In the genomic region with DNA sequence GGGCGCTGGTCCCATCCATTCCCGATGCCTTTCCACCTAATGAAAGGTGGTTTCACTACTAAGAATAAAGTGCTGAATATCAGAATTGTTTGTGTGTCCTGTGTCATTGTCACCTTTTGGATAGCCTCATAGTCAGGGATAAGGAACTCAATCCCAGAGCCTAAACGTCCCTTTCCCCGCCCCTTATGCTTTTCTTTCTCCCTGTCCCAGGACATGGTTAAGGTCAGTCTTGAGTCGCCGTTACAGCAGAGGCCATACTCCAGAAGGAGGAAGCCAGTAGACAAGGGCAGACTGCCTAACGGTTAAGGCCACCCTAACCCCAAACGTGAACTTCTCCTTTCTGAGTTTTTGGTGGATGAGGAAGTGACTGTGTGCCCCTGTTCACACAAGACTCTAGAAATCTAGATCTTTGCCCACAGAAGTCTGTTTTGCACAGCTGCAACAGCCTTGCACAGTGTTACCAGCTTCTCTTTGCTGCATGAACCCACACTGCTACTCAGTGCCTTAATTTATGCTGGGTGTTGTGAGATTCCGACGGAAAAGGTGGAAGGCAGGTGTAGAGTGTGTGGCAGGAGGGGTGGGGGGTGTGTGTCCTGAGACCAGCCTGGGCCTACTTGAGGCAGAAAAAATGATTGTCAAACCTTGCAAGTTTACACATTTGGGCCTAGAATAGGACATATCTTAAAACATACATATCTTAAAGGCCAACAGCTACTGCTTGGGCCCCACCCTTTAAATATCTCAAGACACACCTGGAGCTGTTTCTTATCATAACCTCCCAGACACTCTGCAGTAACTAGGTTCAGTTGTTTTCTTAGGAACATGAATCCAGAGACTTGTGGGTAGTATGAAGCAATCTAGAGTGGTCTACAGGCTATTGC, we compare ENCODE assay signal across 8 mouse cellular contexts. TPM values are rescaled to one million over a fixed set of nuclear protein-coding genes. Genes with fewer than 3 reads are reported as not detected.
A peak's percentile ranks its signal among the peaks of the same experiment; 100 is the strongest.
DNase-seq lines count a peak whose midpoint lies in the region; ATAC-seq lines count a peak whose summit lies in the region.

No protein-coding gene starts in this region.

- no peaks in the 10 kb centered on the region for H3K27me3 ChIP-seq in embryonic facial prominence, embryonic 13.5 days
- H3K27me3 ChIP-seq in hindbrain, embryonic 12.5 days, result no peaks in the 10 kb centered on the region
- no peaks in the 10 kb centered on the region for H3K27me3 ChIP-seq in liver, embryonic 12.5 days (replicated peaks)

- peak overlapping the region; percentile 86 for H3K4me2 ChIP-seq in embryonic facial prominence, embryonic 13.5 days
- peak overlapping the region; percentile 85 for H3K4me2 ChIP-seq in hindbrain, embryonic 12.5 days (replicated peaks)
- H3K4me2 ChIP-seq in liver, embryonic 12.5 days, result peak overlapping the region; percentile 71

- 64% methylated on average over 10 of the region's 10 CpGs for WGBS in embryonic facial prominence, embryonic 13.5 days
- 66% methylated on average over 10 of the region's 10 CpGs for WGBS in hindbrain, embryonic 12.5 days
- 11% methylated on average over 10 of the region's 10 CpGs for WGBS in liver, embryonic 12.5 days (ENCODE audit: insufficient replicate concordance)

- no peak for ATAC-seq in embryonic facial prominence, embryonic 13.5 days (ENCODE audit: insufficient number of reproducible peaks, insufficient read depth, low FRiP score, low TSS enrichment, low read depth)
- ATAC-seq in hindbrain, embryonic 12.5 days (ENCODE audit: low FRiP score), result no peak
- peak; percentile 74 for ATAC-seq in liver, embryonic 12.5 days
- peak; percentile 51 for ATAC-seq in monocyte, adult 5-6 weeks (replicated peaks; ENCODE audit: insufficient number of reproducible peaks, low FRiP score, low TSS enrichment, poor library complexity, severe bottlenecking)

- peak; percentile 58 for DNase-seq in adipocyte (ENCODE audit: low spot score)
- peak; percentile 23 to 28 for DNase-seq in thymus, postnatal 36 days
- no peak for DNase-seq in gastrocnemius, adult 18-20 months (ENCODE audit: low spot score)
- DNase-seq in cerebellum, postnatal 4 days (ENCODE audit: low spot score in 2 of 2), result no peak

- peak overlapping the region; percentile 98 for H3K27ac ChIP-seq in embryonic facial prominence, embryonic 13.5 days
- 0 out of 2 replicates have a peak overlapping the region, but pooled peaks have one; percentile 92 for H3K27ac ChIP-seq in hindbrain, embryonic 12.5 days
- H3K27ac ChIP-seq in liver, embryonic 12.5 days, result peak overlapping the region; percentile 100

- H3K4me1 ChIP-seq in embryonic facial prominence, embryonic 13.5 days, result peaks cover 26% of the 10 kb centered on the region
- peaks cover 17% of the 10 kb centered on the region for H3K4me1 ChIP-seq in hindbrain, embryonic 12.5 days
- peaks cover 68% of the 10 kb centered on the region for H3K4me1 ChIP-seq in liver, embryonic 12.5 days

- H3K36me3 ChIP-seq in embryonic facial prominence, embryonic 13.5 days, result peaks cover 16% of the 10 kb centered on the region
- H3K36me3 ChIP-seq in hindbrain, embryonic 12.5 days, result peaks cover 7% of the 10 kb centered on the region
- peaks cover 53% of the 10 kb centered on the region for H3K36me3 ChIP-seq in liver, embryonic 12.5 days

- H3K9me3 ChIP-seq in embryonic facial prominence, embryonic 13.5 days, result no peaks in the 10 kb centered on the region
- no peaks in the 10 kb centered on the region for H3K9me3 ChIP-seq in hindbrain, embryonic 12.5 days (replicated peaks)
- no peaks in the 10 kb centered on the region for H3K9me3 ChIP-seq in liver, embryonic 12.5 days (replicated peaks)

- H3K9ac ChIP-seq in embryonic facial prominence, embryonic 13.5 days, result peak overlapping the region; percentile 94
- peak overlapping the region; percentile 87 for H3K9ac ChIP-seq in hindbrain, embryonic 12.5 days
- peak overlapping the region; percentile 98 for H3K9ac ChIP-seq in liver, embryonic 12.5 days

- peak overlapping the region; percentile 79 for H3K4me3 ChIP-seq in embryonic facial prominence, embryonic 13.5 days
- peak overlapping the region; percentile 62 for H3K4me3 ChIP-seq in hindbrain, embryonic 12.5 days
- H3K4me3 ChIP-seq in liver, embryonic 12.5 days, result peak overlapping the region; percentile 86

RNA-seq across cellular contexts. Expression of gene Gpx1, which starts 1.8 kb away (rescaled TPM):
- polyA plus RNA-seq in embryonic facial prominence, embryonic 13.5 days (2015; fragmentation: Nextera tagmentation; extraction: Ambion mirVana), result 775 and 811 TPM in 2 replicates
- polyA plus RNA-seq in hindbrain, embryonic 12.5 days (2016; fragmentation: Nextera tagmentation; extraction: Ambion mirVana), result 647 and 730 TPM in 2 replicates
- 5,938 and 5,957 TPM in 2 replicates for polyA plus RNA-seq in liver, embryonic 12.5 days (2016; fragmentation: Nextera tagmentation; extraction: Ambion mirVana)
- 1,210 to 1,931 TPM (median 1,658 TPM) in 3 replicates for total RNA-seq in monocyte, adult 5-6 weeks (2017)
- total RNA-seq in gastrocnemius, adult 18-20 months (2021), result 10 to 100 TPM; 63.2 to 67.5 TPM

RNA-seq across cellular contexts. Expression of gene Usp4, which starts 7.2 kb away (rescaled TPM):
- polyA plus RNA-seq in embryonic facial prominence, embryonic 13.5 days (2015; fragmentation: Nextera tagmentation; extraction: Ambion mirVana), result 106 and 110 TPM in 2 replicates
- 133 and 137 TPM in 2 replicates for polyA plus RNA-seq in hindbrain, embryonic 12.5 days (2016; fragmentation: Nextera tagmentation; extraction: Ambion mirVana)
- polyA plus RNA-seq in liver, embryonic 12.5 days (2016; fragmentation: Nextera tagmentation; extraction: Ambion mirVana), result 87.4 and 92.1 TPM in 2 replicates
- total RNA-seq in monocyte, adult 5-6 weeks (2017), result 106 to 168 TPM (median 114 TPM) in 3 replicates
- 10 to 100 TPM; 81.6 to 89.2 TPM for total RNA-seq in gastrocnemius, adult 18-20 months (2021)

RNA-seq across cellular contexts. Expression of gene Tcta, which starts 34.5 kb away (rescaled TPM):
- polyA plus RNA-seq in embryonic facial prominence, embryonic 13.5 days (2015; fragmentation: Nextera tagmentation; extraction: Ambion mirVana), result 31.5 and 34.2 TPM in 2 replicates
- 43.0 and 44.2 TPM in 2 replicates for polyA plus RNA-seq in hindbrain, embryonic 12.5 days (2016; fragmentation: Nextera tagmentation; extraction: Ambion mirVana)
- polyA plus RNA-seq in liver, embryonic 12.5 days (2016; fragmentation: Nextera tagmentation; extraction: Ambion mirVana), result 13.4 TPM in 2 replicates
- total RNA-seq in monocyte, adult 5-6 weeks (2017), result 9.4 to 19.9 TPM (median 16.0 TPM) in 3 replicates
- total RNA-seq in gastrocnemius, adult 18-20 months (2021), result 10 to 100 TPM; 28.0 to 35.6 TPM

RNA-seq across cellular contexts. Expression of gene Rhoa, which starts 34.6 kb away (rescaled TPM):
- polyA plus RNA-seq in embryonic facial prominence, embryonic 13.5 days (2015; fragmentation: Nextera tagmentation; extraction: Ambion mirVana), result 437 and 448 TPM in 2 replicates
- 332 and 340 TPM in 2 replicates for polyA plus RNA-seq in hindbrain, embryonic 12.5 days (2016; fragmentation: Nextera tagmentation; extraction: Ambion mirVana)
- polyA plus RNA-seq in liver, embryonic 12.5 days (2016; fragmentation: Nextera tagmentation; extraction: Ambion mirVana), result 249 and 259 TPM in 2 replicates
- total RNA-seq in monocyte, adult 5-6 weeks (2017), result 777 to 880 TPM (median 867 TPM) in 3 replicates
- total RNA-seq in gastrocnemius, adult 18-20 months (2021), result 100 to 1,000 TPM in 1 of 2 experiments, 10 to 100 TPM in 1; 91.8 to 111 TPM

RNA-seq across cellular contexts. Expression of gene Amt, which starts 43.8 kb away (rescaled TPM):
- polyA plus RNA-seq in embryonic facial prominence, embryonic 13.5 days (2015; fragmentation: Nextera tagmentation; extraction: Ambion mirVana), result 12.5 and 15.3 TPM in 2 replicates
- 22.1 and 25.9 TPM in 2 replicates for polyA plus RNA-seq in hindbrain, embryonic 12.5 days (2016; fragmentation: Nextera tagmentation; extraction: Ambion mirVana)
- polyA plus RNA-seq in liver, embryonic 12.5 days (2016; fragmentation: Nextera tagmentation; extraction: Ambion mirVana), result 10.9 and 12.9 TPM in 2 replicates
- total RNA-seq in monocyte, adult 5-6 weeks (2017), result 0.57 to 1.1 TPM in 2 of 3 replicates, not detected in the other
- total RNA-seq in gastrocnemius, adult 18-20 months (2021), result 1 to 10 TPM in 1 of 2 experiments, under 1 TPM in 1; 0.83 to 1.0 TPM

Comparison
In these comparisons a context has a peak if more than half of its experiments do, and no peak if none do; other contexts are left out.
1. DNase-seq: peak in adipocyte (single experiment) and thymus, postnatal 36 days (2 of 2); none in gastrocnemius, adult 18-20 months (single experiment) and cerebellum, postnatal 4 days (0 of 2).
2. ATAC-seq: peak in liver, embryonic 12.5 days (single experiment) and monocyte, adult 5-6 weeks (single experiment); none in embryonic facial prominence, embryonic 13.5 days (single experiment) and hindbrain, embryonic 12.5 days (single experiment).
3. Peak in every context shown above with its lines, with median percentiles within 50 percentile points of each other: H3K27ac ChIP-seq, H3K4me2 ChIP-seq, H3K4me3 ChIP-seq and H3K9ac ChIP-seq.